Mouse (Mus musculus) T-helper 1 cell (primary cell): ENCODE measurements around the gene Nt5dc3.

Experiments
- in situ Hi-C: fragments of 300-600 bp; cut with MboI, MseI; formaldehyde crosslinking; loops from one replicate; pipeline ENCODE4 v1.15.1; 2025; ENCODE audit warnings: high pct_unique_total_duplicates

Gene Nt5dc3

GRCm38 (mm10) chr10:86814292-86815131 lies 35.7 kb downstream of the Nt5dc3 start:
- in situ Hi-C loops, result no loop called here

DNA sequence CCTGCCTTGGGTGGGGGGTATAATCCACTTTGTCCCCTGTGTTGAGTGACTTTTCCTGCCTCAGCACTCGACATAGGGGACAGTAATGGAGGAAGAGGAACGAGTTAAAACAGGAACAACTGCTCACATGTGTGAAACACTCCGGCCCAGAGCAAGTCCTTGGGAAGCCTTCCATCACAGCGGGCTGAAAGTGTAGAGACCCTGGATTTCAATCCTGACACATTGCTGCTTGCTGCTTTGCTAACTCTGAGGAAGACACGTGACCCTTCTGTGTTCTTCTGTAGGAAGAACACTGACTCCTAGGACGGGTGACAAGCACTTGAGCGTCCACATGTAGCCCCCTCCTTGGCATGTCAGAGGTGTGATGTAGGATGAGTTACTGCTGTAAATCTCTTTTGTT lies 36.3 kb downstream of the Nt5dc3 start:
- in situ Hi-C loops, result no loop called here

GRCm38 (mm10) chr10:86819649-86820165 lies 40.9 kb downstream of the Nt5dc3 start:
- in situ Hi-C loops, result no loop called here

DNA sequence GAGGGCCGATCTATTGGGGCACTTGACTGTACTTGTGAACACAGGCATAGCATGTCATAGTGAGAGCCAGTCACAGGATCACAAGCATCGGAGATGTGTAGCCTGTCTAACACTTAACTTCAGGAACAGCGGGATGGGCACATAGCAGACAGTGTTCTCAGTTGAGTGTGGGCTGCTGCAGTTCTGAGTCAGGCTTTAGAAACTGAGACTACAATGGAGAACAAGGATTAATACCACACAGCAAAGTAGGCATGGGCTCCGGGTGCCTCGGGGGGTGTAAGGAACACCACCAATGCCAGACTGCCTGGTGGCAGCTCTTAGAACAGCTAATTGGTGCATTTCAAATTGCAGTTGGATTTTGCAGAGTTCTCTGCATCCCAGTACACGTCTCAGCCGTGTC lies 42.2 kb downstream of the Nt5dc3 start:
- in situ Hi-C loops, result no loop called here

DNA sequence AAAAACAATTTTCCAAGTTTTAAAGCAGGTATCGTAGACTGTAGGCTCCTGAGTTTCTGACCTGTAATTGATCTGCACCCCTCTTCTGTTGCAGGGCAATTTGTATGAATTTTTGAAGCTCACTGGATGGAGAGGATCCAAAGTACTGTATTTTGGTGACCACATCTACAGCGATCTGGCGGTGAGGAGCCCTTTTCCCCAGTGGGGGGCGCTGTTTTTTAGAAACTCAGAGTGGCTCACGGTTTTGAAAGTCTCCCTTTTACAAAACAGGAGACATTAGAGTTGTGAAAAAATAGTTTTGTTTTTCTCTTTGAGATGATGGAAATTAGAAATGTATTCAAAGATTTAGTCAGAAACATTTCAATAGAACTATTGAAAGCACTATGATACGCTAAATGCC lies 45.3 kb downstream of the Nt5dc3 start:
- in situ Hi-C loops, result no loop called here

DNA sequence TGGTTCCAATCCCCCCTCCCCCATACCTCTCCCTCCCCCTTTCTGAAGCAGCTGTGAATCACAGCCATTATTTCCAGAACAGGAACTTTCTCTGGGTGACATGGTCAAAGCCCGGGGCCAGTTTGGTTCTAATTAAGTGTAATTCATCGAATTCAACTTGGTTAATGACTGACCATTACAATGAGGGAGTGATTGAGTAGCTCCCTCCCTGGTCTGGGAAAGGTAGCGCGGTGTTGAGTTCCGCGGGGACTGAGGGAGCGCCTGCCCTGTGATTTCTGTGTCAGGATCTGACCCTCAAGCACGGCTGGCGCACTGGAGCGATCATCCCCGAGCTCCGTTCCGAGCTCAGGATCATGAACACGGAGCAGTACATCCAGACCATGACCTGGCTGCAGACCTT lies 46.1 kb downstream of the Nt5dc3 start:
- in situ Hi-C loops, result no loop called here

DNA sequence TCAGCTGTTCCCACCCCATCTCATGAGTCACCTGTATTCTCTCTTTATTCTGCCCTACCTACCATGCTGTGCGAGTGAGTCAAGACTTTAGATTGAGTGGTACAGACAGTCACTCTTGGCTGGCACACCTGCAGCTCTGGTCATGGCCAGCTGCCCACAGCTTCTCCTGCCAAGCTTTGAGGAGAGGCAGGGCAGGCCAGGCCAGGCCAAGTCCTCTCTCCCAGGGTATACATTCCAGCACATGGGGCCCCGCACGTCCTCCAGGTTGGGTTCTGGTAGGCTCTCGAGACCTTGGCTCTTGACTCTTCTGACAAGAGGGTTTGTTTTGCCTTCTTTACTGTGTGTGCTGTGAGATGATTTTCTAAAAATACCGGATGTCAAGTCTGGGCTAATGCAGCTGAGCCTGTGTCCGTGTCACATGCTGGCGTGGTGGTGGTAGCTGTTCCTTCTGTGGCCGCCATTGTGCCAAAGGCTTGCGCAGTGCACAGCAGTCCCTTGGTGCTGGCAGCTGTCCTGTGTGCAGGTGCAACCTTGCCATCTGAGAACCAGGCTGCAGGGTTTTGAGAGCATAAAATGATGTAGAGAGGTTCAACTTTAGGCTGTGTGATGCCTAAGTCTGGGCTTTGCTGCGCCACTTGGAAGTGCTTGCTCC lies 47.2 kb downstream of the Nt5dc3 start:
- in situ Hi-C loops, result no loop called here

- in situ Hi-C loops, result no loop called here
Measured at GRCm38 (mm10) chr10:86826929-86827328, 48.1 kb downstream of the Nt5dc3 start.

DNA sequence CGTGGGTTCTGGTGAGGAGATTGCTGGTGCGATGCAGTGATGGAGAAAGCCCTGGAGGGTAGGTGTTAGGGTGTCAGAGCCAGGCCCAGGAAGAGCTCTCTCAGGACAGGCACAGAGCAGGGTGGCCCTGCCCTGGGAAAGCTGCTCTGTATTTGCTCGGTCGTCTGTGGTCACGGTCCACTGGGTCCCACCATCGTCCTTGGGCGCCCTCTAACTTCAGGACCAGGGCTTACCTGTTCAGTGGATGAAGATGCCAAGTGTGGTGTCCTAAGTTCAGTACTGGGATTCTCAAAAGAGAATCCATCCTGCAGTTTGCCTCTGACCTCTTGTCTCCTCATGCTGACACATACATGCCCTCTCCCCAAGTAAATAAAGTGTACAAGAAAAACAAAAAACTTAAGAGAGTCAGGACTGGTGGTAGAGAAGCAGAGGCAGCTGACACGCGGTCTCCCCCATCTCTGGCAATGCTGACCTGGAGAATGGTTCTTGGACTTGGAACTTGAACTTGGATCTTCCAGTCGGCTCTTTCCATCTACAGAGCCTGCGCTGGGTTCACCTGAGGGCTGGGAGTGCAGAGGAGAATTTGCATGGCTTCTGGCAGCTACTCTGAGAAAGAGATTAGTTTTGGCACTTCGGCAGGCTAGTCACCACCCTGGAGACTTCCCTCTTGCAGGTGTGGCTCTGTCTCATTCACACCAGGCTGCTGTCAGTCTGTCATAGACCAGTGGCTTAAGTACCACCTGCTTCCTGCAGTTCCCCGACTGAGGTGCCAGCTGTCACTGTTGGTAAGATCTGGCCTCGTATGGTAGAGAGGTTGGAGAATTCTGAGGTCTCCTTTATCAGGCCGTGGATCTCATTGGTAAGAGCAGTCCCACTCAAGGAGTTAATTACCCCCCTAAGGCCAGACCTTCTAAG lies 49.7 kb downstream of the Nt5dc3 start:
- in situ Hi-C loops, result no loop called here

DNA sequence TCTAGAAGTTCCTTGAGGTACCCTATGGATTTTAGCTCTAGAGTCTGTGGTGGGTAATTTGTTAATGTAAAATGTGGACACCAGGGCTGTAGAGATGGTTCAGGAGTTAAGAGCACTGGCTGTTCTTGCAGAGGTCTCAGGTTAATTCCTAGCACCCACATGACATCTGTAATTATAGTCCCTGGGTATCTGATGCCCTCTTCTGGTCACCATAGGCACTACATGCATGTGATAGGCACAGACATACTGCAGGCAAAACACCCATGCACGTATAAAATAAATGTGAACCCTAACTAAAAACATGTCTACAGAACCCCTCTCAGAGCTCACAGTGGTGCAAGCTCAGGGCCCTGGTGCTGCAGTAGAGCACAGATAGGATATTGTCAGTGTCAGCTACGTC lies 50.7 kb downstream of the Nt5dc3 start:
- in situ Hi-C loops, result no loop called here

DNA sequence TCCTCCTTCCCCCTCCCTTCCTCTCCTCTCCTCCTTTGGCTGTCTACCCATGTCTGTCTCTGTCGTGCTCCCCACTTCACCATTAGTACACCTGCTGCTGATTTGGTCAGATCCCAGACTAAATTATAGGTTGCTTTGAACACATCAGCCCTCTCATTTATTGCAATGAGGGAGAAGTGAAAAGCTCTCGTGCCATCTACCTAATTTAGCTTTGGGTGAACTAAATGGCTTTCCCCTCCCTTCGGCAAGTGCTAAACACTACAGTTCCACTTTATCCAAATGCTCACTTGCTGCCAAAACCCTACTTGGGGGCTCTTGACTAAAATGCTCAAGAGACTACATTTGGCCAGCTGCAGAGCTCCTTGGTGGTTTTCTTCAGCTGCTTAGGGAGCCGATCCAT lies 58.0 kb downstream of the Nt5dc3 start:
- in situ Hi-C loops, result no loop called here

DNA sequence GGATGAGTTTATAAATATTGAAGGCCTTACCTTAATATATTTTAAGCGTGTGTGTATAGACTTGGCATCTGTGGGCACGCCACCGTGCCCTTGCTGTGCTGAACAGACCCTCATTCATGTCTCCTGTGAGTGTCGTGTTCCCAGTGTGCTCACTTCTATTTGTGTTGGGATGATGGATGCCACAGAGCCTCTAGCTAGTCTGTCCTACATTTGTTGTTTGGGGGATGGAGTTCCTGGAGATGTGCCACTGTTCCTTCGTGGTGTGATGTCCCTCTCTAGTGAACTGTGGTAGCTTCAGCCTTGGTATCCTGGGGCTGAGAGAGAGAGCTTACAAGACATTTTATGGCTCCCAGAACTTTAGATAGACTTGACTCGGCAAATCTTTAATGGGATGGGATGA lies 60.0 kb downstream of the Nt5dc3 start:
- in situ Hi-C loops, result no loop called here

DNA sequence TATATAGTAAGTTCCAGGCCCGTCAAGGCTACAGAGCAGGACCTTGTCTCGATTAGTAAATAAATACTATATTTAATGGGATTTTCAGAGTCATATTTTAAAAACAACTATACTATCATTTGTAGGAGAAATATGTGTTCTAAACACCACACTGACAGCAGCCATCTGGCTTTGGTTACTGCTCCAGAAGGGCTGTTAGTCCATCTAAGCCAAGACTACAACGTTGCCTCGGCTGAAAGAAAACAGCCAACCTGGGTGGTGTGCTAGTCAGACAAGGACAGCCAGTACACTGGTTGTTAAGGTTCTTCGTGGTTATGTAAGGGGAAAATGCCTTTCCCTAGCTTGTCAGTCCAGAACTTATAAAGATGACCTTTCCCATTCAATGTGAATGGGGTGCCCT lies 63.9 kb downstream of the Nt5dc3 start:
- in situ Hi-C loops, result no loop called here

- in situ Hi-C loops, result no loop called here
Measured at GRCm38 (mm10) chr10:86846926-86847467, 68.2 kb downstream of the Nt5dc3 start.

DNA sequence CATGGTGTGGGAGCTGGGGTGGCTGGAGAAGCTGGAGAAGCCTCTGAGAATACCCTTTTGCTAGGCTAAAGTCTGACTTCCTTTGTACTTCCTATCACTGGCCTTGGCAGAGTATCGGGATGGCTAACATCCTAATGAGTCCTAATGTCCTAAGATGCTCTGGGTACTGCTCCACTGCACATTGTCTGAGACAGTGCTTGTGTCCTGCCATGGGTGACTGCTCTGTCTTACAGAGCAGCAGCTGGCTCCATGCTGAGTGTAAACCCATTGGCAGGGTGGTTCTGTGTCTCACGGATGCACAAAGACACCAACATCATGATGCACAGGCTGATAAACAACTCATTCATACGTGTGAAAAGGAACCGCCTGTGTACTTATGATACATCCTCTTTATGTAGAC lies 70.3 kb downstream of the Nt5dc3 start:
- in situ Hi-C loops, result no loop called here

DNA sequence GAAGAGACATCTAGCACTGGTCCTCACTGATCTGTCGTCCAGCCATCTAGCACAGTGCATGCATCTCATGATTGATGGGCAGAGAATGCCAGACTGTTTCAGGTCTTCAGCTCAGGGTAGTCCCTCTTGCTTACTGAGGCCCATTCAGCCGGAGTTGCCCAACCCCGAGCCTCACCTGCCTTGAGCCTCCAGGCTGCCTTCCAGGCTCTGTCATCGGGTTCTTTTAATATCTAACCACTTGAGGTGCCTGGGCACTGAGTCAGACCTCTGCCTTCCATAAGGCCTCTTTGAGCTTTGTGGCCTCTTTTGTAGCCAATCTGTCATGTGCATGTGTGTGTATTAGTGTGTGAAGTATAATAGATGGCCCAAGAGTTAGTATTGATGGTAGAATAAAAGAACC lies 70.7 kb downstream of the Nt5dc3 start:
- in situ Hi-C loops, result no loop called here

GRCm38 (mm10) chr10:86852160-86852559 lies 73.4 kb downstream of the Nt5dc3 start:
- in situ Hi-C loops, result no loop called here

- in situ Hi-C loops, result no loop called here
Measured at GRCm38 (mm10) chr10:86853433-86853832, 74.6 kb downstream of the Nt5dc3 start.

DNA sequence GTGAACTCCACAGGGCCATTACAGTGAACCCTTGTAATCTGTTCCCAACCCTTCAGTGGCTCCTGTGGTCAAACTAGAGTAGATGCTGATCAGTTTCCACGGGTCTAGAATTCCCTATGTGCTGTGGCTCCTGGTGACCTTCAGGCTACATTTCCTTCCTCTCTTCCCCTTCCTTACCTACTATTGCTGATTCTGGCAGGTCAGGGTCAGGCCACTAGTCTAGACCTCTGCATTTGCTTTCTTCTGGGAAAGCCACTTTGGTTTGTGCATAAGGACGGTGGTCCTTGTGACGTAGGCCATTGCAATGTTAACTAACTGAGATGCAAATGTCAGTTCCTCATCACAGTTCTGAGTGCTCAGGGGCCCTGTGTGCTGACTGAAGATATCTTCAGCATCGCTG lies 81.6 kb downstream of the Nt5dc3 start:
- in situ Hi-C loops, result no loop called here

DNA sequence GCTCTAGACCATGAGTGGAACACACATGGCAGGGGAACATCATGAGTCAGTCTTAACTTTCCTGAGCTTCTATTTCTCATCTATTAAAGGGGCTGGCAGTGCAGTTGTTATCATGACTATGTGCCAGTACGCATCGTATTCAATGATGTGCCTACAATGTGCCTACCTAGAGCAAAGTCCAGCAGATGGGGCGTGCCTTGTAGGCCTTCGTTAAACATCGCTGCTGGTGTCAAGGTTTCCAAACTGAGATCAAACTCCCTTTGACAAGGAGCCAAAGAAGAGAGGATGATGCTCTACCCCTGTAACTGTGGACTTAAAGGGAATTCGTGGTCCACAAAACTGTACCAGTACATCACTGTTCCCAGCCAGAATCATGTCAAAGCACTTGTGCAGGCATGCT lies 83.7 kb downstream of the Nt5dc3 start:
- in situ Hi-C loops, result no loop called here

GRCm38 (mm10) chr10:86863429-86863828 lies 84.6 kb downstream of the Nt5dc3 start:
- in situ Hi-C loops, result no loop called here

- in situ Hi-C loops, result no loop called here
Measured at GRCm38 (mm10) chr10:86872121-86872520, 93.3 kb downstream of the Nt5dc3 start.
